Mouse (Mus musculus): Measurements from ENCODE around the gene C8g. TPM values are rescaled to one million over a fixed set of nuclear protein-coding genes. Genes with fewer than 3 reads are reported as not detected.

C8g gene
- polyA plus RNA-seq, 1 experiment from 2014 or later, result 5.6 TPM

GRCm38 (mm10) chr2:25477967-25478675 lies 23.4 kb downstream of the C8g start:
- H3K4me1 ChIP-seq (ENCODE audit: control insufficient read depth, insufficient read depth, low read length), result no peaks in the 10 kb centered on the region
- H3K4me3 ChIP-seq (ENCODE audit: low read depth, low read length), result no peak overlapping the region
- no peaks in the 10 kb centered on the region for H3K9me3 ChIP-seq (ENCODE audit: control insufficient read depth, low read length)
- no peaks in the 10 kb centered on the region for H3K36me3 ChIP-seq (ENCODE audit: control insufficient read depth, insufficient read depth, low read length)
- WGBS, result 96% methylated on average over 3 of the region's 3 CpGs
- no peak overlapping the region for H3K4me2 ChIP-seq (ENCODE audit: low read depth, severe bottlenecking)
- ATAC-seq (ENCODE audit: insufficient number of reproducible peaks, low FRiP score, low TSS enrichment, low read depth) (no peak), DNase-seq (ENCODE audit: low spot score) (no peak)
- H3K27me3 ChIP-seq (ENCODE audit: control insufficient read depth, insufficient read depth, low read length), result no peaks in the 10 kb centered on the region
- no peak overlapping the region for H3K9ac ChIP-seq (ENCODE audit: low read length)
- H3K27ac ChIP-seq (replicated peaks; ENCODE audit: low read depth, low read length), result no peak overlapping the region

GRCm38 (mm10) chr2:25477541-25477940 lies 24.0 kb downstream of the C8g start:
- no peak for ATAC-seq (ENCODE audit: insufficient number of reproducible peaks, low FRiP score, low TSS enrichment, low read depth)
- Histone ChIP-seq H3K4me1 (ENCODE audit: control insufficient read depth, insufficient read depth, low read length) (no peaks in the 10 kb centered on the region), H3K9me3 (ENCODE audit: control insufficient read depth, low read length) (no peaks in the 10 kb centered on the region), H3K36me3 (ENCODE audit: control insufficient read depth, insufficient read depth, low read length) (no peaks in the 10 kb centered on the region), H3K9ac (ENCODE audit: low read length) (no peak overlapping the region), H3K27me3 (ENCODE audit: control insufficient read depth, insufficient read depth, low read length) (no peaks in the 10 kb centered on the region), H3K4me2 (ENCODE audit: low read depth, severe bottlenecking) (no peak overlapping the region), H3K4me3 (ENCODE audit: low read depth, low read length) (no peak overlapping the region), H3K27ac (replicated peaks; ENCODE audit: low read depth, low read length) (no peak overlapping the region)
- 86% methylated on average over 8 of the region's 8 CpGs for WGBS
- DNase-seq (ENCODE audit: low spot score), result no peak

- Histone ChIP-seq H3K4me1 (ENCODE audit: control insufficient read depth, insufficient read depth, low read length) (no peaks in the 10 kb centered on the region), H3K36me3 (ENCODE audit: control insufficient read depth, insufficient read depth, low read length) (no peaks in the 10 kb centered on the region), H3K9me3 (ENCODE audit: control insufficient read depth, low read length) (no peaks in the 10 kb centered on the region), H3K4me2 (ENCODE audit: low read depth, severe bottlenecking) (no peak overlapping the region), H3K9ac (ENCODE audit: low read length) (no peak overlapping the region), H3K27me3 (ENCODE audit: control insufficient read depth, insufficient read depth, low read length) (no peaks in the 10 kb centered on the region), H3K27ac (replicated peaks; ENCODE audit: low read depth, low read length) (no peak overlapping the region), H3K4me3 (ENCODE audit: low read depth, low read length) (no peak overlapping the region)
- DNase-seq (ENCODE audit: low spot score) (no peak), ATAC-seq (ENCODE audit: insufficient number of reproducible peaks, low FRiP score, low TSS enrichment, low read depth) (no peak)
- WGBS, result 88% methylated on average over 2 of the region's 2 CpGs
Observed at GRCm38 (mm10) chr2:25472550-25472949, 29.0 kb downstream of the C8g start.

- no peak within 1 kb of the TSS for H3K9ac ChIP-seq (ENCODE audit: low read length)
- ATAC-seq (ENCODE audit: insufficient number of reproducible peaks, low FRiP score, low TSS enrichment, low read depth) (no peak), DNase-seq (ENCODE audit: low spot score) (no peak)
- no peak within 1 kb of the TSS for H3K4me2 ChIP-seq (ENCODE audit: low read depth, severe bottlenecking)
- no peaks in the 10 kb centered on the region for H3K36me3 ChIP-seq (ENCODE audit: control insufficient read depth, insufficient read depth, low read length)
- no peak within 1 kb of the TSS for H3K27ac ChIP-seq (replicated peaks; ENCODE audit: low read depth, low read length)
- H3K4me1 ChIP-seq (ENCODE audit: control insufficient read depth, insufficient read depth, low read length), result peaks cover 5% of the 10 kb centered on the region; the same call in 1 of the 2 replicates
- H3K9me3 ChIP-seq (ENCODE audit: control insufficient read depth, low read length), result no peaks in the 10 kb centered on the region
- no peak within 1 kb of the TSS for H3K4me3 ChIP-seq (ENCODE audit: low read depth, low read length)
- no peaks in the 10 kb centered on the region for H3K27me3 ChIP-seq (ENCODE audit: control insufficient read depth, insufficient read depth, low read length)
- 49% methylated on average over 6 of the region's 6 CpGs for WGBS
Observed at GRCm38 (mm10) chr2:25469969-25470368, 31.6 kb downstream of the C8g start, which contains the start of gene Ptgds. Gene Ptgds, minus strand, starts transcription at chr2:25470046.

- Histone ChIP-seq H3K27ac (replicated peaks; ENCODE audit: low read depth, low read length) (no peak overlapping the region), H3K9ac (ENCODE audit: low read length) (no peak overlapping the region), H3K36me3 (ENCODE audit: control insufficient read depth, insufficient read depth, low read length) (no peaks in the 10 kb centered on the region), H3K9me3 (ENCODE audit: control insufficient read depth, low read length) (no peaks in the 10 kb centered on the region), H3K4me3 (ENCODE audit: low read depth, low read length) (no peak overlapping the region), H3K4me2 (ENCODE audit: low read depth, severe bottlenecking) (no peak overlapping the region), H3K4me1 (ENCODE audit: control insufficient read depth, insufficient read depth, low read length) (peaks cover 5% of the 10 kb centered on the region; the same call in 1 of the 2 replicates), H3K27me3 (ENCODE audit: control insufficient read depth, insufficient read depth, low read length) (no peaks in the 10 kb centered on the region)
- ATAC-seq (ENCODE audit: insufficient number of reproducible peaks, low FRiP score, low TSS enrichment, low read depth) (no peak), DNase-seq (ENCODE audit: low spot score) (no peak)
- 72% methylated on average over 10 of the region's 10 CpGs for WGBS
Observed at GRCm38 (mm10) chr2:25468962-25469915, 32.3 kb downstream of the C8g start.

GRCm38 (mm10) chr2:25467606-25468303 lies 33.8 kb downstream of the C8g start:
- 80% methylated on average over 14 of the region's 14 CpGs for WGBS
- no peak for DNase-seq (ENCODE audit: low spot score)

GRCm38 (mm10) chr2:25465816-25466635 lies 35.5 kb downstream of the C8g start:
- no peak for DNase-seq (ENCODE audit: low spot score)
- no peak overlapping the region for H3K4me3 ChIP-seq (ENCODE audit: low read depth, low read length)

More at GRCm38 (mm10) chr2:25467606-25468303, 33.8 kb downstream of the C8g start:
- H3K9me3 ChIP-seq (ENCODE audit: control insufficient read depth, low read length), result no peaks in the 10 kb centered on the region
- no peaks in the 10 kb centered on the region for H3K27me3 ChIP-seq (ENCODE audit: control insufficient read depth, insufficient read depth, low read length)
- ATAC-seq (ENCODE audit: insufficient number of reproducible peaks, low FRiP score, low TSS enrichment, low read depth), result no peak
- H3K36me3 ChIP-seq (ENCODE audit: control insufficient read depth, insufficient read depth, low read length), result no peaks in the 10 kb centered on the region
- H3K27ac ChIP-seq (replicated peaks; ENCODE audit: low read depth, low read length), result no peak overlapping the region
- H3K9ac ChIP-seq (ENCODE audit: low read length), result no peak overlapping the region
- H3K4me2 ChIP-seq (ENCODE audit: low read depth, severe bottlenecking), result no peak overlapping the region
- no peak overlapping the region for H3K4me3 ChIP-seq (ENCODE audit: low read depth, low read length)
- H3K4me1 ChIP-seq (ENCODE audit: control insufficient read depth, insufficient read depth, low read length), result peaks cover 5% of the 10 kb centered on the region; the same call in 1 of the 2 replicates

More at GRCm38 (mm10) chr2:25465816-25466635, 35.5 kb downstream of the C8g start:
- Histone ChIP-seq H3K4me2 (ENCODE audit: low read depth, severe bottlenecking) (no peak overlapping the region), H3K27me3 (ENCODE audit: control insufficient read depth, insufficient read depth, low read length) (no peaks in the 10 kb centered on the region), H3K9ac (ENCODE audit: low read length) (0 out of 2 replicates have a peak overlapping the region, but pooled peaks have one; percentile 14), H3K36me3 (ENCODE audit: control insufficient read depth, insufficient read depth, low read length) (no peaks in the 10 kb centered on the region), H3K9me3 (ENCODE audit: control insufficient read depth, low read length) (no peaks in the 10 kb centered on the region), H3K27ac (replicated peaks; ENCODE audit: low read depth, low read length) (no peak overlapping the region; the same call in 1 of the 2 replicates), H3K4me1 (ENCODE audit: control insufficient read depth, insufficient read depth, low read length) (peaks cover 5% of the 10 kb centered on the region; the same call in 1 of the 2 replicates)
- ATAC-seq (ENCODE audit: insufficient number of reproducible peaks, low FRiP score, low TSS enrichment, low read depth), result no peak
- 47% methylated on average over 10 of the region's 10 CpGs for WGBS

All from limb, embryonic 11.5 days (tissue).